Comparison of ENCODE assay signal across 17 mouse cellular contexts in genomic region chr1:140765906-140766305, GRCm38 (mm10).
"Had no signal": no experiment of that assay in that cellular context is flagged by ENCODE, and none has a peak within 500 bp of the region (broad histone marks: within the 10 kb centered on the region; RNA-seq: fewer than 3 reads in every experiment).

No protein-coding gene starts in this region.

- H3K4me3 ChIP-seq: neural tube, embryonic 12.5 days; neural tube, embryonic 13.5 days; neural tube, embryonic 15.5 days; stomach, embryonic 15.5 days had no signal

- H3K36me3 ChIP-seq: neural tube, embryonic 12.5 days; neural tube, embryonic 13.5 days; neural tube, embryonic 15.5 days; stomach, embryonic 15.5 days had no signal

- H3K27ac ChIP-seq: neural tube, embryonic 12.5 days; neural tube, embryonic 13.5 days; neural tube, embryonic 15.5 days; stomach, embryonic 15.5 days; stomach, postnatal 0 days had no signal

- DNase-seq: retina, postnatal 1 day; right cerebral cortex, adult 18-20 months; right cerebral cortex, postnatal 14 days; right cerebral cortex, postnatal 25 days; right cerebral cortex, postnatal 4 days; spleen, adult 18-20 months; thymus, adult 18-20 months; thymus, adult 2 months; thymus, postnatal 14 days; thymus, postnatal 25 days; thymus, postnatal 36 days; thymus, postnatal 4 days had no signal

- H3K9me3 ChIP-seq: neural tube, embryonic 12.5 days; neural tube, embryonic 13.5 days; neural tube, embryonic 15.5 days; stomach, embryonic 15.5 days had no signal

- H3K27me3 ChIP-seq: neural tube, embryonic 12.5 days; neural tube, embryonic 13.5 days; neural tube, embryonic 15.5 days; stomach, embryonic 15.5 days had no signal

- H3K9ac ChIP-seq: neural tube, embryonic 12.5 days; neural tube, embryonic 13.5 days; neural tube, embryonic 15.5 days; stomach, embryonic 15.5 days had no signal

- H3K4me1 ChIP-seq: neural tube, embryonic 12.5 days; neural tube, embryonic 13.5 days; neural tube, embryonic 15.5 days; stomach, embryonic 15.5 days had no signal
